Mouse (Mus musculus): ENCODE measurements at regions not wholly inside any gene's neighbourhood (a gene's known extent, or its start where the extent isn't known, plus 50 kb on each side); places are given as distances from the start of the nearest gene placed in this dataset.

DNA sequence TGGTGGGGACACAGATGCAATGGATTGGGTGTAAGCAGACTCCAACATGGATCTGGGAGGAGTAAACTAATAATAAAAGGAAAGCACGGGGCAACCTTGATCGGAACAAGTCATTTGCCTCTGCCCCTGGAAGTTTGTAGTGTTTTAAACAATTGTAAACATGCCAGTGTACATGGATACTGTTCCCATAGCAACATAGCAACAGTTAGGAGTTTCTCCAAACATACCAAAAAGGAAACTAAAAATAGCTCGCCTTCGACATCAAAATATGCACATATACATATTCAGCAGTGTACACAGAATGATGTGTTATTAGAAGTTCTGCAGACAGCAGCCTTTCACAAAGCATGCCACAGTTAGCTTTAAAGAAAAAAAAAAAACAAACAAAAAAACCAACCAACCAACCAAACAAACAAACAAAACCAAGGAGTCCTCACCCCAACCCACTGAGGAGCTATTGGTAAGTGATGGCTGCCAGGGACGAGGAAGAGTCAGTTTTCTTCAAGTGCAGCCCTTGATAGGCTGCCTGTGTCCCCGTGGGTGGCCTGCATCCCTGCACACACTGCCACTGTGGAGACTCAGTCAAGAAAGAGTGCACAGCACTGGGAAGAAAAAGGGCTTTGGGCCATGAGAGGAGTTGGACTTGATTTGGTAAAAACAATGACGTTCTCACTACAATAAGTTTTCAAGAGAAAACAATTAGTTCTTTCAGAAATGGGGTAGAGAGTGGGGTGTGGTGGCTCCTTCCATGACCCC lies 54.8 kb upstream of the Peli1 start:
- DNase-seq (ENCODE audit: low spot score), result peak; percentile 29

DNA sequence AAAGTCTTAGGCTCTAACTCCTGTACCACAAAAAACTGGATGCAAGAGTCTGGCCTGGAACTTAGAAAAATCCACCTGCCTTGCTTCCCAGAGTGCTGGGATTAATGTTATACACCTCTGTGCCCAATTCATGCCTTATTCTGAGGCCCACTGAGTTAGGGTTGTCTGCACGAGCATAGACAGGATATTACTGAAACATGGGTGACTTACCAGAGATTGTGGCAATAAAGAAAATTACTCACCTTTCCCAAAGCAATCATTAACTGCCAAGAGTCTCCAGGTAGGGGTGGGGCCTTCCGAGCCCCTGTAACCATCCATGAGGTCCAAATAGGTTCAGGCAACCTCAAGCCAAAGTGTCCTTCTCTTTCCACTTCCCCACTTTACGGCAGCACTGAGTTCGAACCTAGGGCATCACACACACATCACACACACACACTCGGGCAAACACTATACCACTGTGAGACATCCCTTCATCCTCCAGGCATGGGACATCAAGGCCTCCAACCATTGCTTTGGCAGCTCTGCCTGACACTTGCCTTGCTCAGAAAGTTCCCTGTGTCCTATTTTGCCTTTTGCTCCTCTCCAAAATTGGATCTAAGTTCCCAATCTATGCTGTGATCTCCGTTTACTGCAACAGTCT lies 53.7 kb upstream of the Peli1 start:
- no peak for DNase-seq (ENCODE audit: low spot score)

DNA sequence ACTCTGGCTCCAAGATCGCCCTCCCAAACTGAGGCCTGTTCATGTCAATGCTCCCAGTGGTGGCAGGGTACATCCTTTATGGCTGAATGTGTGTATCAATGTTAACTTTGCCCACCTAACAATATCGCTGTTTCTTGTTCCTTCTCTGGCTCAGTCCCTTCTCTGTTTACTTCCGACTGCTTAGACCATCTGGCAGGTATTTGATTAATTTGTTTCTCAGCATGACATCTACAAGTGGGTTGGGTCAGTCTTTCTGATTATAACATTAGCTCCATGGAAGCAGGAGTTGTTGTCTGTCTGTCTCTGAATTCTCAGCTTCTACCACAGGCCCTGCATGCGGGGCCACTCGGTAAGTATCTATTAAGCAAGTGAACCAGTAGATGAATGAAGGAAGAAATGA lies 49.9 kb upstream of the Peli1 start:
- no peak for DNase-seq (ENCODE audit: low spot score)
